In genomic region chr12:73814897-73815296, GRCm38 (mm10) we compare ENCODE assay signal across 22 mouse cellular contexts.
DNase-seq lines count a peak whose midpoint lies in the region; ATAC-seq and TF ChIP-seq lines count a peak whose summit lies in the region.
"Had no signal": no experiment of that assay in that cellular context is flagged by ENCODE, and none has a peak within 500 bp of the region (broad histone marks: within the 10 kb centered on the region; RNA-seq: fewer than 3 reads in every experiment).

No protein-coding gene starts in this region.

- intact Hi-C loops in gastrocnemius, postnatal 36 days (cut with DNase I), result loop anchor here (5.0 kb wide), 1 partner anchor 92 kb away; no protein-coding TSS in a partner anchor

- CTCF ChIA-PET in Patski (lab: Charles Lee), result interaction anchor here (0.8 to 1.6 kb wide), 4 partner anchors 18 to 95 kb away, joined by 3 to 5 read pairs (median 4); no protein-coding TSS in a partner anchor

- no peak for ATAC-seq in midbrain, embryonic 11.5 days (ENCODE audit: low FRiP score)
- no peak for ATAC-seq in midbrain, embryonic 14.5 days (ENCODE audit: low FRiP score, low TSS enrichment)
- ATAC-seq in Patski, result peak; percentile 12
- ATAC-seq: activated CD4-positive, CD25-positive, alpha-beta regulatory T cell, adult 4 months; forebrain, embryonic 13.5 days; forebrain, embryonic 15.5 days; forebrain, postnatal 0 days had no signal

- H3K9ac ChIP-seq in midbrain, embryonic 11.5 days (ENCODE audit: low read length), result no peak overlapping the region
- H3K9ac ChIP-seq in midbrain, embryonic 14.5 days (replicated peaks; ENCODE audit: low read length), result no peak overlapping the region
- H3K9ac ChIP-seq: embryonic facial prominence, embryonic 13.5 days; embryonic facial prominence, embryonic 15.5 days; forebrain, embryonic 13.5 days; forebrain, embryonic 15.5 days; forebrain, postnatal 0 days had no signal

- H3K36me3 ChIP-seq in midbrain, embryonic 11.5 days (ENCODE audit: control insufficient read depth, insufficient read depth, low read length), result no peaks in the 10 kb centered on the region
- no peaks in the 10 kb centered on the region for H3K36me3 ChIP-seq in midbrain, embryonic 14.5 days (ENCODE audit: control insufficient read depth, insufficient read depth, low read length)
- H3K36me3 ChIP-seq: embryonic facial prominence, embryonic 13.5 days; embryonic facial prominence, embryonic 15.5 days; forebrain, embryonic 15.5 days had no signal

- no peak overlapping the region for H3K4me2 ChIP-seq in midbrain, embryonic 11.5 days
- H3K4me2 ChIP-seq in midbrain, embryonic 14.5 days (ENCODE audit: low read length), result no peak overlapping the region
- H3K4me2 ChIP-seq: embryonic facial prominence, embryonic 13.5 days; embryonic facial prominence, embryonic 15.5 days; forebrain, embryonic 13.5 days; forebrain, embryonic 15.5 days had no signal

- H3K9me3 ChIP-seq in midbrain, embryonic 11.5 days (ENCODE audit: control insufficient read depth, low read length), result no peaks in the 10 kb centered on the region
- H3K9me3 ChIP-seq in midbrain, embryonic 14.5 days (ENCODE audit: control insufficient read depth, low read length), result no peaks in the 10 kb centered on the region
- H3K9me3 ChIP-seq: embryonic facial prominence, embryonic 13.5 days; embryonic facial prominence, embryonic 15.5 days; forebrain, embryonic 13.5 days; forebrain, embryonic 15.5 days had no signal

- 86% methylated on average over 2 of the region's 2 CpGs for WGBS in midbrain, embryonic 11.5 days
- WGBS in midbrain, embryonic 14.5 days, result 91% methylated on average over 2 of the region's 2 CpGs

- in situ Hi-C loops in Patski (cut with MboI; ENCODE audit: low pct_unique_long_range_greater_than_20kb), result loop anchor here (5.0 to 10.0 kb wide), 2 partner anchors 87 to 170 kb away; partner anchors contain the start of gene Hif1a

- TF ChIP-seq CTCF in Patski (IDR thresholded peaks at IDR 0.05), result no peak

- H3K4me1 ChIP-seq in midbrain, embryonic 11.5 days (ENCODE audit: control insufficient read depth, insufficient read depth, low read length), result no peaks in the 10 kb centered on the region
- peaks cover 13% of the 10 kb centered on the region for H3K4me1 ChIP-seq in midbrain, embryonic 14.5 days (ENCODE audit: control insufficient read depth, insufficient read depth, low read length)

- POLR2A ChIA-PET in Patski (lab: Charles Lee), result interaction anchor here (1.3 to 1.4 kb wide), 2 partner anchors 35 to 93 kb away, joined by 3 to 4 read pairs; no protein-coding TSS in a partner anchor

- peak; percentile 17 for DNase-seq in midbrain, embryonic 11.5 days (ENCODE audit: low spot score, missing footprints)
- DNase-seq in midbrain, embryonic 14.5 days, result no peak
- DNase-seq in Patski (ENCODE audit: low read depth, low spot score), result no peak
- peak; percentile 95 for DNase-seq in fat pad, adult 2 months (ENCODE audit: extremely low read depth, low read depth, low spot score)
- DNase-seq in adrenal gland, adult 2 months, result no peak
- DNase-seq in gastrocnemius, postnatal 36 days, result no peak
- DNase-seq: adrenal gland, postnatal 10 days; adrenal gland, postnatal 25 days; cerebellum, adult 11 months; cerebellum, adult 18-20 months; cerebellum, adult 8-10 months; cerebellum, adult 9-11 months; cerebellum, postnatal 14 days; cerebellum, postnatal 36 days; embryo, embryonic 11 days; forebrain, postnatal 0 days had no signal

- H3K27me3 ChIP-seq in midbrain, embryonic 11.5 days (ENCODE audit: control insufficient read depth, insufficient read depth, low read length), result no peaks in the 10 kb centered on the region
- H3K27me3 ChIP-seq in midbrain, embryonic 14.5 days (ENCODE audit: control insufficient read depth, insufficient read depth, low read length), result no peaks in the 10 kb centered on the region
- no peaks in the 10 kb centered on the region for H3K27me3 ChIP-seq in Patski
- H3K27me3 ChIP-seq: embryonic facial prominence, embryonic 13.5 days; embryonic facial prominence, embryonic 15.5 days; forebrain, embryonic 13.5 days; forebrain, embryonic 15.5 days had no signal

- H3K27ac ChIP-seq in midbrain, embryonic 11.5 days (ENCODE audit: low read depth, low read length), result no peak overlapping the region
- H3K27ac ChIP-seq in midbrain, embryonic 14.5 days (replicated peaks; ENCODE audit: low read depth, low read length), result no peak overlapping the region
- H3K27ac ChIP-seq: embryonic facial prominence, embryonic 13.5 days; embryonic facial prominence, embryonic 15.5 days; forebrain, embryonic 13.5 days; forebrain, embryonic 15.5 days had no signal

- no peak overlapping the region for H3K4me3 ChIP-seq in midbrain, embryonic 11.5 days (ENCODE audit: low read depth, low read length)
- H3K4me3 ChIP-seq in midbrain, embryonic 14.5 days (replicated peaks; ENCODE audit: low read depth, low read length), result no peak overlapping the region
- H3K4me3 ChIP-seq: embryonic facial prominence, embryonic 13.5 days; embryonic facial prominence, embryonic 15.5 days; erythroblast, embryonic 14.5 days; forebrain, embryonic 13.5 days; forebrain, embryonic 15.5 days had no signal

Comparison
In these comparisons a context has a peak if more than half of its experiments do, and no peak if none do; other contexts are left out.
1. DNase-seq: peak in midbrain, embryonic 11.5 days (single experiment) and fat pad, adult 2 months (single experiment); none in midbrain, embryonic 14.5 days (single experiment), Patski (single experiment), adrenal gland, adult 2 months (single experiment) and gastrocnemius, postnatal 36 days (0 of 2).